Mouse (Mus musculus) G1E (cell line): ENCODE data around the gene Rnf157.

Experiments
- CTCF ChIP-seq: IDR thresholded peaks from 2 replicates; pipeline ENCODE4 v1.5.1; 2012; ENCODE audit warnings: low read depth, low read length, inconsistent platforms, mixed read lengths
- TAL1 ChIP-seq: conservative IDR thresholded peaks from 2 replicates; pipeline ENCODE4 v1.6.1; 2012; ENCODE audit warnings: low read depth, low read length, inconsistent platforms, mixed read lengths

GRCm38 (mm10) chr11:116396934-116397330 is 15.9 kb downstream of the Rnf157 start:
- TF ChIP-seq CTCF = no peak
- TF ChIP-seq TAL1 = no peak
